Mouse (Mus musculus) CH12F3 (cell line): ENCODE results near the gene Ggnbp2.

Source experiments
- in situ Hi-C: fragments of 300-500 bp; cut with MboI; formaldehyde crosslinking; loops from 2 replicates; pipeline ENCODE4 v1.14.3; 2020; ENCODE audit warnings: low sequenced_read_pairs

The Ggnbp2 gene

GRCm38 (mm10) chr11:84870337-84871043, at the start of gene Ggnbp2:
Ggnbp2 (minus strand) TSS chr11:84870817.
- in situ Hi-C loops: no loop called here

GRCm38 (mm10) chr11:84919951-84920350, 49.3 kb upstream of the Ggnbp2 start:
- in situ Hi-C loops: no loop called here

- in situ Hi-C loops: no loop called here
Measured at GRCm38 (mm10) chr11:84919276-84919675, 48.7 kb upstream of the Ggnbp2 start.

DNA sequence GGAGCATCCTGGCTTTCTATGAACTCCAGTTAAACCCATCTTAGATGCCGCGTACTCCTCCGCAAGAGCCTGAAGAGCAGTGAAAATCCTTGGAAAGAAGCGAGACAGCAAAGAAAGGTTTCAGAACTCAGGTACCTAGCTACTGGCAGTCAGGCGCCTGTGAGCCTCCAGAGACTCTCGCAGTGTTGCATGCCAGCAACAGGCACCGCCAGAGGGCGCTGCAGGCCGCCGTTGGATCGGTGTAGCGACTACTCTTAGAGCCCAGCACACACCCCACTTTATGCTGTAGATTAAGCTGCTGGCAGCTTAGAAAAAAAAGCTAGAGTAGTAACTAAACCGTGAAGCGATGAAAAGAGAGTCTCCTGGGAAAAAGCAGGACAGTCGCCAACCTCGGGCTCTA, 47.8 kb upstream of the Ggnbp2 start:
- in situ Hi-C loops: no loop called here

DNA sequence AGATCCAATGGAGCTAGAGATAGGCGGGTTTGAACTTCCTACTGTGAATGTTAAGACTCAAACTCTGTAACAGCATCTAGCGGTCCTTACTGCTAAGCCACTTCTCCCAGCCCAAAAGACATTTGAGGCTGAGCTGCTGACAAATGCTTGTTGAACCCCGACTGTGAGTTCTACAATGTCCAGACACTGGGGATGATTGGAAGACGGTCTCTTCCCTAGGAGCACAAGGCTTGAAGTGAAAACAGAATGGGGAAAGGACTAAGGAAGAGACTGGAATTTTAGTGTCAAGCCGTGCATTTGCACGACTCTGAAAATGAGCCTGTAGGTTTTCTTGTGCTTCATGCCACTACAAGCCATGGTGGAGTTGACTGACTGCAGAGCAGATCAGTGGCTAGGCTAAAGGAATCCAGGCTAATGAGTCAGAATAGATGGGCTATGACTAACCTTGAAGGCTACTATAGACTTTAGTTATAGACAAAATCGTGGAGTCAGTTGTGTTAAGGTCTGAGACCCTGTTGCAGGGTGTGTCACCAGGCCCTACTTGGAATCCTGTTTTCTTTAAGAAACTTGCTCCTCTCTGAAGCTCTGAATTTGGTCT, 46.2 kb upstream of the Ggnbp2 start:
- in situ Hi-C loops: no loop called here

GRCm38 (mm10) chr11:84916053-84916702, 45.6 kb upstream of the Ggnbp2 start, which contains the start of gene Znhit3:
Znhit3 (minus strand) TSS chr11:84916366.
- in situ Hi-C loops: no loop called here

DNA sequence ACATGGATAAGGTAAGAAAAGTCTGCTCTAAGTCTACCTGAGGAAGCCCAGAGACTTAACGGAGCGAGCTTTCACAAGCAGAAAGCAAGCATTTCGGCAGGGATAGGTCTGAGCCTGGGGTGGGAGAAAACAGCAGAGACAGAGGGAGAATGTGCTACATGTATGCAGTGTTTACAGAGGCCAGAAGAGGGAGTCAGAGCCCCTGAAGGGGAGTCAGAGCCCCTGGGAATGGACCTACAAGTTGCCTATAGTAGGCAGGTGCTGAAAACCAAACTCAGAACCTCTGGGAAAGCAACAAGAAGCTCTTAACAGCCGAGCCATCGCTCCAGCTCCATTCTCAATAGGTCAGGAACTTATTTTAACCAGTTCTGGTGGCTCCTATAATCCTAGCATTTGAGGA, 44.1 kb upstream of the Ggnbp2 start:
- in situ Hi-C loops: no loop called here

DNA sequence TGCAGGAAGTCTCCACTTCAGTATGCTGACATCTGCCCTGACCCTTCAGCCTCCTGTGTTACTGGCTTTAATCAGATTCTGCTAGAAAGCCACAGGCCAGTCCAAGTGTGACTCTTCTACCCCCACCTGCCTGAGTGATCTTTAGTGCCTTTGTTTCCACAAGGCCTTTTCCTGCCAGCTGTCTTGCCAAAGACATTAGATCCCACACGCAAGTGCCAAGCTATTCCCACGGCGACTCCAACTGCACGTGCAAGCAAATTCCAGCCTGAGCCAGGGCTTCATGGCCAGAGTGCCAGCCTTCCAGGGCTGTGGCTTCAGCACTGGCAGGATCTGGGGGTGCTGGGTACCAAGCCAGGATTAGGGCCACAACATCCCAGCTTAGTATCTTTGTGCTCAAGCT, 39.8 kb upstream of the Ggnbp2 start:
- in situ Hi-C loops: no loop called here

GRCm38 (mm10) chr11:84908480-84908879, 37.9 kb upstream of the Ggnbp2 start:
- in situ Hi-C loops: no loop called here

GRCm38 (mm10) chr11:84907081-84907480, 36.5 kb upstream of the Ggnbp2 start:
- in situ Hi-C loops: no loop called here

DNA sequence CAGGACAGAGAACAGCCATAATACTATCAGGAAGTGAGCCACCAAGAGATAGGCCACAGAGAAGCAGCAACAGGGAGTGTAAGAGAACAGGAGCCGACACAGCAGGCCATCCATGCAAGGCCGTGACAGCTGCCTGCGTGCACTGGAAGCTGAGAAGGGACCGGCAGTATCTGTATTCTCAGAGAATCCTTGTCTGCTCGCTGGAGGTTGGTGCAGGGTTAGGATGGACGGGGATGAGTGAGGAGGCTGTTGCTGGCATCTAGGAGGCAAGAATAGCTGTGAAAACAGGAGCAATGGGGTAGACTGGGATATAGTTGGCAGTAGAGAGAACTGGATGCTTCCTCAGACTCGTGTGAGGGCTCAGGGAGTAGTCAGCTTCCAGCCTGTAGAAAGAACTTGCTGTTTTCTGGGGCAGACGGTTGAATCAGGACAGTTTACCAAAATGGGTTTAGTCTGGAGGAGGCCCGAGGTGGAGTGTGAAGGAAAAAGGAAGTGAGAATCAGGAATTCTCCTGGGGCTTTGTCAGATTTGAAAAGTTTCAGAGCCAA, 34.1 kb upstream of the Ggnbp2 start:
- in situ Hi-C loops: no loop called here

DNA sequence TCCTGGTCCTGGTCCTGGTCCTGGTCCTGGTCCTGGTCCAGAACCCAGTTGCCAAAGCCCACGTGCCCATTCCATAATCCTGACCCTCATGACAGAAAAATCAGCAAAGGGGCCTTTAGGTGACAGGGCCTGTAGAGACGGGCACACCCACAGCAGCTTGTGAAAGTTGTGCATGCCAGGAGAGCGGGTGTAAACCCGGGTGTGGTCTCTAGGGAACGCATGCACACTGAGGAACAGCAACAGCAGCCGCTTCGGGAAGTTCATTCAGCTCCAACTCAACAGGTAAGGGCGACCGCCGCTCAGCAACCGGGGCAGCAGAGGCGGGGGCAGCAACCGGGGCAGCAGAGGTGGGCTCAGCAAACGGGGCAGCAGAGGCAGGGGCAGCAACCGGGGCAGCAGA, 22.5 kb upstream of the Ggnbp2 start:
- in situ Hi-C loops: no loop called here

DNA sequence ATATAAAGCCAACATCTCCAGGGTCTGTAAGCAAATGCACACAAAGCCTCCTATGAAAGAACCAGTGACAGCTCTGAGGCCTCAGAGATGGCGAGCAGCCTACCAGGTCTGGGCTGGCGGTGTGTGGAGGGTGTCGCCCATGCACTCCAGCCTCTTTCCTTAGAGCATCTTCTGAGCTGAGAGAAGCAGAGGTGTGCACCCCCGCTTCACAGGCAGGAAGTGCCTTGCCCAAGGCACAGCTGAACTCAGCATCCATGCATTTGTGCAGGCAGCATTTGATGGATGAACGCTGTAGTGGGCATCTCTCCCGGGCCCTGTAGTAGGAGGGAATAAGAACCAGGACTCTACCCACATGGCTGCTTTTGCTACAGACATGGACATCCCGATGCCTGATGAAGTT, 21.1 kb upstream of the Ggnbp2 start:
- in situ Hi-C loops: no loop called here

DNA sequence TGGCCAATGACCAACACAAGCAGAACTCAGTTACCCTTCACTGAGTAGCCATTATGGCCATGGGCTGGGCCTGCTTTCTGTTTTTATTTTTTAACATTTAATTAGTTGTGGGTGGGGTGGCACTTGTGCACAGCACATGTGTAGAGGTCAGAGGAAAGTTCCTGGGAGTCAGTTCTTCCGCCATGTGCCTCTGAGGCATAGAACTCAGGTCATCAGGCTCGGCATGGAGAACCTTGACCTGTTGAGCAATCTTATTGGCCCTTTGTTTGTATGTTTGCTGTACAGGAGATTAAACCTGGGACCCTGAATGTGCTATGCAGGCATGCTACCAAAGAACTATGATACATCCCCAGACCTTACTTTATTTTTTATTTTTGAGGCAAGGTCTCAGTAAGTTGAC, 18.9 kb upstream of the Ggnbp2 start:
- in situ Hi-C loops: no loop called here

DNA sequence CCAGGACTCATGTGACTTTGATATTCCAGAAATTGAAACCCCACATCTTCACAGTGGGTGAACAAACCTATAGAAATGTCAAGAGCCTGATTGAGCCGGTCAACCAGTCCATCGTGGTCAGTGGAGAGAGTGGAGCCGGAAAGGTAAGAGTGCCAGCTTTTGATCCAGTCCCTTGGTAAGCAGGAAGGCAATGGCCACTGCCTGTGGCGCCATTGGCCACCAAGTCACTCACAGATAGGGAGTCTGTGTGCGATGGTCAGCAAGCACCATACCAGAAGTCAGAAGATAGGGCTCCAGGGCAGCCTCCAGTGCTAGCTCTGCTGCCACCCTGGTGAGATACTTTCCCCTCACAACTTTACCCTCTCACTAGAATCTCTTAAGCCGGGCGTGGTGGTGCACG, 17.4 kb upstream of the Ggnbp2 start:
- in situ Hi-C loops: no loop called here

DNA sequence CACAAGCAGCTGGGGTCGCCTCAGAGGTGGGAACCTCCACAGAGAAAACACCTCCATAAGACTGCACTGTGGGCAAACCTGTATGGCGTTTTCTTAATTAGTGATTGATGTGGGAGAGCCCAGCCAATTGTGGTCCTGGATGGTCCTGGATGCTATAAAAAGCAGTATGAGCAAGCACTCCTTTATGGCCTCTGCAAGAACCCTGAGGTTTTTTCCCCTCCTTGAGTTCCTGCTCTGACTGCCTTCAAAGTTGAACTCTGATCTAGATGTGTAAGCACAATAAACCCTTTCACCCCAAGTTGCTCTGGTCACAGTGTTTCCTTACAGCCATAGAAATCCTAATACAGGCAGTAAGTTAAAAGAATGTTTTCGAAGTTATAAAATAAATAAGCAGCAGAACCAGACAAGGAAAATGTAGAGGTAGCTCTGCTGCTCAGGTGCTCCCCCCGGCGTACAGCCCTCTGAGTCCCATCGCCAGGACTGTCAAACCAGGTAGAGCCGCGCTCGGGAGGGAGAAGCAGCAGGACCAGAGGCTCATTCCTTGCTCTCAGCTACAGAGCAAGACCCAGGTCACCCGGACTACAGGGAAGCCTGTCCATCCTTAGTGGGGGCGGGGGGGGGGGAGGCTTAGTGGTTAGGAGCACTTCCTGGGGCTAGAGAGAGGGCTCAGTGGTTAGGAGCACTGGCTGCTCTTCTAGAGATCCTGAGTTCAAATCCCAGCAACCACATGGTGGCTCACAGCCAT, 16.3 kb upstream of the Ggnbp2 start:
- in situ Hi-C loops: no loop called here

- in situ Hi-C loops: no loop called here
Measured at GRCm38 (mm10) chr11:84886236-84886635, 15.6 kb upstream of the Ggnbp2 start.

- in situ Hi-C loops: no loop called here
Measured at GRCm38 (mm10) chr11:84885238-84885637, 14.6 kb upstream of the Ggnbp2 start.

DNA sequence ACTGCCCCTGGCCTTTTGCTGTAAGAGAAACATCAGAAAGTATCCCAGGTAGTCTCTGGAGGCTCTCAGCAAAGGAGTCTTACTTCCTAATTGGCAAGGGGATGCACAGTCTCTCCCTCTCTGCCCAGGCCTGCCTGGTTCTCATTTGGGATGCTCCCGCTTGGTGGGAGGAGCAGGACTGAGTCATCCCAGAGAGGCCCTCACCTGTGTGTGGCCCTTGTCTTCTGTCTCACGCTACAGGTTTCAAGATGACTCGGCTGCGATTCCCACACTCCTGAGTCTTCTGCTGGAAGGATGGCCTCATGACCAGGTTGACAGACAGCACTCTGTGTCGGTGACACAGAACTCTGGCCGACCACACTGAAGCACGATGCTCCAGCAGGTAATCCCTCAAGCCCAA, 11.7 kb upstream of the Ggnbp2 start:
- in situ Hi-C loops: no loop called here

GRCm38 (mm10) chr11:84880971-84881370, 10.4 kb upstream of the Ggnbp2 start:
- in situ Hi-C loops: no loop called here

- in situ Hi-C loops: no loop called here
Measured at GRCm38 (mm10) chr11:84880465-84880961, 9.9 kb upstream of the Ggnbp2 start.
